Mouse (Mus musculus): Measurements from ENCODE around the gene Morn4. TPM values are rescaled to one million over a fixed set of nuclear protein-coding genes. Genes with fewer than 3 reads are reported as not detected.

Gene Morn4
- polyA plus RNA-seq, 1 experiment from 2014 or later: 42.8 TPM

DNA sequence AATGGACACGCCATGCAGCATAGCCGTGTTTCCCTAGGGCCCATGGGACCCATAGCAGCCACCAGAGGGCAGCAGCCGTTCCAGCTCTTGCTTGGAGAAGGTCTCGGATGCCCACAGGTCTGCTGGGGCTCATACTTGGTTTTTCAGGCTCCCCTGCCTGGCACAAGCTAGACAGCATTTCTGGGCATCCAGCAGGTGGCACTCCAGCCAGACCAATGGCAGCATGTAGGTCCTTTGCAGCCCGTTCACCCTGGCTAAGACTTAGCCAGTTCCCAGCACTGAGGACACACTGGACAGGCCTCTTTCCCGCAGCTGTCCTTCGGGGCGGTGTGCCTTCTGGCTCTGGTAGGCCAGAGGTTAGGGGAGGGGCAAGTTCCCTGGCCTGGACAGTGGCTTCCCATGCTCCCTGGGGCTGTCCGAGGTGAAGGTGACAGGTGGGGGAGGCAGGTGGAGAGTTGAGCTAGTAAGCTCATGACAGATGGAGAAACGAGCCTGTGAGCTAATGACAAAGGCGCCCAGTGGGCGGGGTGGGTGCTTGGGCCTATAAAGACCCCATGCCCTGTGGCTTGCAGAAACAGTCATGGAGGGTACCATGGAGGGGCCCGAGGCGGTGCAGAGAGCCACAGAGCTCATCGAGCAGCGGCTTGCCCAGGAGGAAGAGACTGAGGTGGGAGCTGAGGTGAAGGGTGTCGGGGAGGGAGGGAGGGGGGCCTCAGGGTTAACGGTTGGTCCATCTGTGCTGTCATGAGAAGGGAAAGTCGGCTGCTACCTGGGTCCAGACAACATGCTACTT, 50.5 kb downstream of the Morn4 start, which contains the start of gene Ankrd2:
Gene Ankrd2, plus strand, starts transcription at position 545 of the 793 bp plus-strand sequence.
- no peak within 1 kb of the TSS for H3K27ac ChIP-seq (replicated peaks; ENCODE audit: low read depth, low read length)
- 67% methylated on average over 19 of the region's 19 CpGs for WGBS
- DNase-seq (ENCODE audit: low spot score): peak; percentile 88
- ATAC-seq (replicated peaks; ENCODE audit: insufficient number of reproducible peaks, low FRiP score, low TSS enrichment, low read depth): no peak; the same call in 1 of the 2 replicates
- H3K9me3 ChIP-seq (replicated peaks; ENCODE audit: control insufficient read depth, low read length): no peaks in the 10 kb centered on the region
- H3K4me2 ChIP-seq (ENCODE audit: low read depth, low read length): no peak within 1 kb of the TSS
- H3K4me3 ChIP-seq (ENCODE audit: low read depth, low read length): no peak within 1 kb of the TSS
- no peaks in the 10 kb centered on the region for H3K36me3 ChIP-seq (replicated peaks; ENCODE audit: control insufficient read depth, insufficient read depth, low read depth, low read length)
- peaks cover 2% of the 10 kb centered on the region; the same call in 1 of the 2 replicates for H3K4me1 ChIP-seq (ENCODE audit: control insufficient read depth, insufficient read depth, low read length)
- no peak within 1 kb of the TSS for H3K9ac ChIP-seq (replicated peaks; ENCODE audit: low read length)
- H3K27me3 ChIP-seq (ENCODE audit: control insufficient read depth, insufficient read depth, low read length): no peaks in the 10 kb centered on the region

DNA sequence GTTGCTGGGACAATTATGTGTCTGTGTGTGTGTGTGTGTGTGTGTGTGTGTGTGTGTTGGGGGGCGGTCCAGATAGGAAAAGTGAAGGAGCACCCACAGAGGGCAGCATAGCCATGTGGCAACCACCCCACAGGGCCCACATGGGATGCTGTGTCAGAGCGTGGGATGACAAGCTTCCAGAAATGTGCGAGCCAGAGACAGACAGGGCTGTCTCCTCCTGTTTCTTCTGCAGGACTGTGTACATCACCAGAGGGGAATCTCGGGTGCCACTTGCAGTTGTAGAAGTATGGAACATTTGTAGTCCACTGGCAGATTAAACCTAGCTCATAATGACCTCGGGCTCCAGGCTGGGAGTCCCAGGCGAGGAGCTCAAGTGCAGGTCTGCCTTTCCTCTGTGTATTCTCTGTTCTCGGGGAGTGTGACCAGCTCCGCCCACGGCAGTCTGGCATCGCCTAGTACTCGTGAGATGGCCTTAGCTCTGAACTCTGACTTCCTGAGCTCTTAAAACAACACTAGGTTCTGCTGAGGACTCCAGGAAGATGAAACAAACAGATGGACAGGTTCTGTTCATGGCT, 51.2 kb downstream of the Morn4 start:
- no peak overlapping the region for H3K9ac ChIP-seq (replicated peaks; ENCODE audit: low read length)
- H3K36me3 ChIP-seq (replicated peaks; ENCODE audit: control insufficient read depth, insufficient read depth, low read depth, low read length): no peaks in the 10 kb centered on the region
- ATAC-seq (replicated peaks; ENCODE audit: insufficient number of reproducible peaks, low FRiP score, low TSS enrichment, low read depth): no peak
- no peak overlapping the region for H3K27ac ChIP-seq (replicated peaks; ENCODE audit: low read depth, low read length)
- no peak overlapping the region for H3K4me2 ChIP-seq (ENCODE audit: low read depth, low read length)
- no peak for DNase-seq (ENCODE audit: low spot score)
- no peaks in the 10 kb centered on the region for H3K27me3 ChIP-seq (ENCODE audit: control insufficient read depth, insufficient read depth, low read length)
- no peaks in the 10 kb centered on the region for H3K9me3 ChIP-seq (replicated peaks; ENCODE audit: control insufficient read depth, low read length)
- no peak overlapping the region for H3K4me3 ChIP-seq (ENCODE audit: low read depth, low read length)
- 52% methylated on average over 11 of the region's 11 CpGs for WGBS
- peaks cover 2% of the 10 kb centered on the region; the same call in 1 of the 2 replicates for H3K4me1 ChIP-seq (ENCODE audit: control insufficient read depth, insufficient read depth, low read length)

- Histone ChIP-seq H3K27me3 (ENCODE audit: control insufficient read depth, insufficient read depth, low read length) (no peaks in the 10 kb centered on the region), H3K27ac (replicated peaks; ENCODE audit: low read depth, low read length) (no peak overlapping the region), H3K36me3 (replicated peaks; ENCODE audit: control insufficient read depth, insufficient read depth, low read depth, low read length) (no peaks in the 10 kb centered on the region), H3K9me3 (replicated peaks; ENCODE audit: control insufficient read depth, low read length) (no peaks in the 10 kb centered on the region), H3K4me3 (ENCODE audit: low read depth, low read length) (no peak overlapping the region), H3K4me2 (ENCODE audit: low read depth, low read length) (no peak overlapping the region), H3K9ac (replicated peaks; ENCODE audit: low read length) (no peak overlapping the region), H3K4me1 (ENCODE audit: control insufficient read depth, insufficient read depth, low read length) (peaks cover 2% of the 10 kb centered on the region; the same call in 1 of the 2 replicates)
- no peak for DNase-seq (ENCODE audit: low spot score)
- WGBS: 64% methylated on average over 9 of the region's 9 CpGs
- ATAC-seq (replicated peaks; ENCODE audit: insufficient number of reproducible peaks, low FRiP score, low TSS enrichment, low read depth): peak; percentile 55; the same call in 1 of the 2 replicates
Measured at GRCm38 (mm10) chr19:42034146-42034775, 51.9 kb downstream of the Morn4 start.

DNA sequence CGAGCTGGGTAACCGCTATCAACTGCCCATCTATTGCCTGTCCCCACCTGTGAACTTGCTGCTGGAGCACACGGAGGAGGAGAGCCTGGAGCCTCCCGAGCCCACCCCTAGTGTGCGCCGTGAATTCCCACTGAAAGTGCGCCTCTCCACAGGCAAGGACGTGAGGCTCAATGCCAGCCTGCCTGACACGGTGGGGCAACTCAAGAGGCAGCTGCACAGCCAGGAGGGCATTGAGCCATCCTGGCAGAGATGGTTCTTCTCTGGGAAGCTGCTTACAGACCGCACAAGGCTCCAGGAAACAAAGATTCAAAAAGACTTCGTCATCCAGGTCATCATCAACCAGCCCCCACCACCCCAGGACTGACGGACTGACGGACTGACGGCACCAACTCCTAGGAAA, 52.5 kb downstream of the Morn4 start:
- Histone ChIP-seq H3K36me3 (replicated peaks; ENCODE audit: control insufficient read depth, insufficient read depth, low read depth, low read length) (no peaks in the 10 kb centered on the region), H3K4me2 (ENCODE audit: low read depth, low read length) (no peak overlapping the region), H3K27ac (replicated peaks; ENCODE audit: low read depth, low read length) (no peak overlapping the region), H3K27me3 (ENCODE audit: control insufficient read depth, insufficient read depth, low read length) (no peaks in the 10 kb centered on the region), H3K9ac (replicated peaks; ENCODE audit: low read length) (no peak overlapping the region), H3K4me3 (ENCODE audit: low read depth, low read length) (no peak overlapping the region), H3K4me1 (ENCODE audit: control insufficient read depth, insufficient read depth, low read length) (peaks cover 2% of the 10 kb centered on the region; the same call in 1 of the 2 replicates), H3K9me3 (replicated peaks; ENCODE audit: control insufficient read depth, low read length) (no peaks in the 10 kb centered on the region)
- WGBS: 88% methylated on average over 14 of the region's 14 CpGs
- no peak for ATAC-seq (replicated peaks; ENCODE audit: insufficient number of reproducible peaks, low FRiP score, low TSS enrichment, low read depth)
- DNase-seq (ENCODE audit: low spot score): no peak

DNA sequence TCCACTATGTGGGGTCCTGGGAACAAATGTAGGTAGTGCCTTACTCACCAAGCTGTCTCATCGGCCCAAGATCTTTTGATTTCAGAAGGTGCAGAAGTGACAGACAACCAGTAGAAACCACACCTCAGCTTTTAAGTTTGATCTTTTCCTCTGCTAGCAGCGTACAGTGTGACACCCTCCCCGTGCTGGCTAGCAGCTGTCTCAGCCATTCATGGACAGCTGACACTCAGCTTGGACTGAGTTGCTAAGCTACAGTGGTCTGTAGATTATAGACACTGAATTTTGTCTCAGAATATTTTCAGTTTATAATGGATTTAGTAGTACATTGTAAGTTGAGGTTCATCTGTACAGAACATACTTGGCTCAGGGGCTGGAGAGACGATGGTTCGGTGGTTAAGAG, 55.0 kb downstream of the Morn4 start:
- no peak overlapping the region for H3K4me3 ChIP-seq (ENCODE audit: low read depth, low read length)
- no peak overlapping the region for H3K4me2 ChIP-seq (ENCODE audit: low read depth, low read length)
- H3K9me3 ChIP-seq (replicated peaks; ENCODE audit: control insufficient read depth, low read length): no peaks in the 10 kb centered on the region
- no peak for DNase-seq (ENCODE audit: low spot score)
- H3K4me1 ChIP-seq (ENCODE audit: control insufficient read depth, insufficient read depth, low read length): peaks cover 2% of the 10 kb centered on the region; the same call in 1 of the 2 replicates
- H3K36me3 ChIP-seq (replicated peaks; ENCODE audit: control insufficient read depth, insufficient read depth, low read depth, low read length): no peaks in the 10 kb centered on the region
- H3K27ac ChIP-seq (replicated peaks; ENCODE audit: low read depth, low read length): no peak overlapping the region
- no peak overlapping the region for H3K9ac ChIP-seq (replicated peaks; ENCODE audit: low read length)
- no peaks in the 10 kb centered on the region for H3K27me3 ChIP-seq (ENCODE audit: control insufficient read depth, insufficient read depth, low read length)
- ATAC-seq (replicated peaks; ENCODE audit: insufficient number of reproducible peaks, low FRiP score, low TSS enrichment, low read depth): no peak
- WGBS: 73% methylated on average over 5 of the region's 5 CpGs

GRCm38 (mm10) chr19:42026158-42026557, 60.0 kb downstream of the Morn4 start:
- 10% methylated on average over 5 of the region's 5 CpGs for WGBS
- H3K4me2 ChIP-seq (ENCODE audit: low read depth, low read length): no peak overlapping the region
- H3K36me3 ChIP-seq (replicated peaks; ENCODE audit: control insufficient read depth, insufficient read depth, low read depth, low read length): no peaks in the 10 kb centered on the region
- no peak overlapping the region for H3K27ac ChIP-seq (replicated peaks; ENCODE audit: low read depth, low read length)
- H3K4me3 ChIP-seq (ENCODE audit: low read depth, low read length): no peak overlapping the region
- no peaks in the 10 kb centered on the region for H3K9me3 ChIP-seq (replicated peaks; ENCODE audit: control insufficient read depth, low read length)
- H3K9ac ChIP-seq (replicated peaks; ENCODE audit: low read length): no peak overlapping the region
- DNase-seq (ENCODE audit: low spot score) (peak; percentile 86), ATAC-seq (replicated peaks; ENCODE audit: insufficient number of reproducible peaks, low FRiP score, low TSS enrichment, low read depth) (no peak; the same call in 1 of the 2 replicates)
- no peaks in the 10 kb centered on the region for H3K27me3 ChIP-seq (ENCODE audit: control insufficient read depth, insufficient read depth, low read length)
- no peaks in the 10 kb centered on the region; the same call in 1 of the 2 replicates for H3K4me1 ChIP-seq (ENCODE audit: control insufficient read depth, insufficient read depth, low read length)
